Mouse (Mus musculus) neural tube, postnatal 0 days (tissue): ENCODE results near the gene Erv3. TPM values are rescaled to one million over a fixed set of nuclear protein-coding genes. Genes with fewer than 3 reads are reported as not detected.

Experiments used
- polyA plus RNA-seq: library from polyadenylated mRNA; unstranded; fragments of >200 nt; fragmentation: Nextera tagmentation; extraction: Ambion mirVana; gene quantifications from 2 replicates; pipeline ENCODE4 v1.2.1, GENCODE M21; 2015

Erv3 gene
- not detected in 2 replicates for polyA plus RNA-seq

GRCm38 (mm10) chr2:131859721-131860120 is at the start of gene Erv3:
Erv3 (minus strand) TSS chr2:131859747.

Other genes starting within 250 kb of the Erv3 start
- 226 and 234 TPM in 2 replicates for gene Prnp, start 50.2 kb upstream of the Erv3 start, polyA plus RNA-seq
- gene Prn, start 50.2 kb upstream of the Erv3 start, polyA plus RNA-seq: not detected in 2 replicates
- gene Prnd, start 91.1 kb upstream of the Erv3 start, polyA plus RNA-seq: 4.3 and 5.2 TPM in 2 replicates
- 15.9 and 17.8 TPM in 2 replicates for gene Rassf2, start 170.5 kb upstream of the Erv3 start, polyA plus RNA-seq